Mouse (Mus musculus) small intestine, adult 2 months (tissue): ENCODE measurements around the gene a.

ENCODE experiments used
- CTCF ChIP-seq: fragments of 200-500 bp; IDR thresholded peaks from 2 replicates; pipeline ENCODE4 v1.5.1; 2012; ENCODE audit warnings: low read depth, mild to moderate bottlenecking, control low read depth, inconsistent platforms, low read length, moderate library complexity, mixed read lengths; ENCODE audit not compliant: insufficient replicate concordance, insufficient read length; ENCODE audit errors: extremely low read depth
- POLR2A ChIP-seq: fragments of 200-500 bp; IDR thresholded peaks from 2 replicates; pipeline ENCODE4 v1.6.1; 2012; ENCODE audit warnings: low read depth, mild to moderate bottlenecking, control low read depth, inconsistent platforms, low read length, moderate library complexity

GRCm38 (mm10) chr2:154865696-154866095 lies 74.5 kb downstream of the a start:
- no peak for TF ChIP-seq CTCF
- TF ChIP-seq POLR2A, result no peak
